Mouse (Mus musculus) left cerebral cortex, postnatal 25 days (tissue): Measurements from ENCODE around the gene Ccr1l1. TPM values are rescaled to one million over a fixed set of nuclear protein-coding genes. Genes with fewer than 3 reads are reported as not detected.

Experiments used
- DNase-seq, 2 experiments: peaks; one replicate each; pipeline ENCODE4 v3.0.0; 2022; ENCODE audit warnings: low spot score in 2 of 2, mixed read lengths in 1 of 2
- intact Hi-C: fragments of 180-260 bp; cut with DNase I; formaldehyde crosslinking; loops from one replicate; pipeline ENCODE4 v1.15.1; 2025
- total RNA-seq, 2 experiments: library from RNA; stranded (reverse); gene quantifications; 2 replicates each; pipeline ENCODE4 v1.2.3; 2021

Gene Ccr1l1
- total RNA-seq, 2 experiments from 2014 or later = not detected

DNA sequence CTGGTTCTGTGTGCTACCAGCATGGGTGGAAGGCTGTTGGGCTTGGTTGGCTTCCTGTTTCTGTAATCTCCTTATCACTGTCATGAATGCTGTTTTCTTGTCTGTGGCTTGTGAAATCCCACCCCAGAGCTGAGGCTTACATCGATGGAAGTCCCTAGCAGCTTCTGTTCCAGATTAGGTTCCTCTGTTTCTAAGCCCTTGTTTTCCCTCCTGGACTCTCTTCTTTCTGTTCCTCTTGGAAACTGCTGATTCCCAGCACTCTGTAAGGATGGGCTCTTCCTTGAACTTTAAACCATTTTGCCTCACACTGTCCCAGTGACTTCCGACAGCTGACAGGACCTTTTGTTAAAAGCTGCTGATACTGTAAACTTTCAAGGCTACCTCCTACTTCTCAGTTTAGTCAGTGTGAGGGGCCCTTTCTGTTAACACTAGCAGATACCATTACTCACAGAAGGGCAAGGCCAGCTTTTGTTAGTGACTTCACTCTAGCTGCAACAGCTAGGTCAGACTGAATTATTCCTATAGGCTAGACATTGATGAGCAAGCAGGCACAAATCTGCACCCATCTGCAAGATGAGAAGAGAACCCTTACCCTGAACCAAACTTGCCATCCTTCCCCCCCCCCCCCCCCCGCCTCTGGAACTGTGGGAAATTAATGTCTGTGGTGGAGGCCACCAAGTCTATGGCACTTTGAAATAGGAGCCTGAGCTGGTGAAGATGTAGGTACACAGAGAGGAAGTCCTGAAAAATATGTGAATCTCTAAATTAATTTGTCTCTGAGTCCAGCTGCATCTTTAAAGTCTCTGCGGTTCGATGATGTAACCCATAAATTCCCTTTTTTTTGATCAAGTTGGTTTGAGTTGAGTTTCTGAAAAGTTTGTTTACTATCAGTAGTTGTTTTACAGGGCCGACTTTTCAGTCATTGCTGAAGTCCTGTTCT lies 46.2 kb downstream of the Ccr1l1 start:
- intact Hi-C loops = no loop called here
- no peak for DNase-seq

GRCm38 (mm10) chr9:123930926-123931325 lies 47.3 kb downstream of the Ccr1l1 start:
- intact Hi-C loops = no loop called here
- DNase-seq = no peak

GRCm38 (mm10) chr9:123930476-123930875 lies 47.7 kb downstream of the Ccr1l1 start:
- no peak for DNase-seq

DNA sequence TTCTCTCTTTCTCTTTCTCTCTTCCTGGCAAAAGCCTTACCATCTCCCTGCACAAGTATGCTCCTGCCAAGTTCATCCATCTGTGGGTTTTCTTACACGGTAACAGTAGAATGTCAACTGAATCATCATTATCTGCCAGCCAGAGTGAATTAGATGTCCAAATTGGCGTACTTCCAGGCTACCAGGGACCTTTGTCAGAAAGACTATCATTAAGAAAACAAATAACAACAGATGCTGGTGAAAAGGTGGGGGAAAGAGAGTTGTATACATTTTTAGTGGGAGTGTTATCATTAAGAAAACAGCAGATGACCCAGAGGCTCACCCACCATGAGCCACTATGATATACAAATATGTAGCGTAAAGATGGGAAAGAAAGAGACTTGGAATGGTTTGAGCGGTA lies 48.3 kb downstream of the Ccr1l1 start:
- no peak for DNase-seq
- intact Hi-C loops = no loop called here

More at GRCm38 (mm10) chr9:123930476-123930875, 47.7 kb downstream of the Ccr1l1 start:
- intact Hi-C loops = no loop called here

DNA sequence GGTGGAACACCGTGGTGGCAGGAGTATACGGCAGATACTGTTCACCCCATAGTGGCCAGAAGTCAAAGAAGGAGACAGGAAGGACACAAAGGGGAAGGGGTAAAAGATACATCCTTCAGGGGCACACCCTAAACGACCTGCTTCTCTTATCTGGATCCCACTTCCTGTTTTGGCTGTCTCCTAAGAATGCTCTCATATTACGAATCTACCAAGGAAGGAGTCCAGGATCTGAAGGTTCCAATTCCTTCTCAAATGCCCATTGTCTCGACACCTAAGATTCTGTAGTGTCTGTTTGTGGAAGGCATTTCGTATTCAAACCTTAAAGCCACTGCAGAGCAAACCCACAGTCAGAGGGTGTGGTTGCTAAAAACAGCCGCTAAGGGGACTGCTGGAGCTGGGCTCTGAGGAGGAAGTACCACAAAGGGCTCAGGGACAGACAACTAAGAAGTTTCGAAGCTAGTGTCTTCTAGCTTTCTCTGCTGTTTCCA lies 49.4 kb downstream of the Ccr1l1 start:
- no peak for DNase-seq
- intact Hi-C loops = no loop called here

- no peak for DNase-seq
- intact Hi-C loops = no loop called here
Measured at GRCm38 (mm10) chr9:123928118-123928758, 50.0 kb downstream of the Ccr1l1 start.

DNA sequence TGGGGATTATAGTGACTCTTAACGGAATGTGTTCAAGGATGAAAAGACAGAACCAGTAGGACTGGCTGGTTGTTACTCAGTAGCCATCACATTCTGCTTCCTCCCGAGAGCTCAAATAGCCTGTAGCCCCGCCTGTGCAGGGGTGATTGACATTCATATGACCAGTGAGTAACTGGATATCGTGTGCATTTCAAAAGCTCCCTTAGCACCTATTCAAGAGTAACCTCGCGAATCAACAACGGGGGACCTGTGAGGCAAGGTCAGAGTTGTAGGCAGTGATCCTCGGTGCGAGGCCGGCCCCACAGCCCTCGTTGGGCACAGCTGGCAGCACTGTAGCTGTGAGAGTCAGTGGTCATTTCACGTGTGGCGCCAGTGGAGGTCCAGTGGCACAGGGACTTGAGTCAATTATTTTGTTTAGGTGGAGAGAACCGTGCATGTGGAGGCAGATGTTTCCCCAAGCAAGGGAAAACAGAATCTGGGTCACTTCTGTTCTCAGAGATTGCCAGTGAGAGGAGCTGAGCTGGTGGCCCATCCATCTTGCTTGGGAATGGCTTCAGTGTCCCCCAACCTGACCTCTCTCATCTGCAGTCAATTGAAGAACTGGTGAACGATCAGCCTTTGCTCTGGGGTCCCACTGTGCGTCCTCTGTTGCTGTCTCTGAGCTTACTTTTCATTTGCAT lies 50.8 kb downstream of the Ccr1l1 start:
- intact Hi-C loops = no loop called here
- no peak for DNase-seq

Other genes starting within 250 kb of the Ccr1l1 start
- gene Cxcr6, start 171.9 kb downstream of the Ccr1l1 start, total RNA-seq = not detected
- gene Fyco1, start 126.5 kb downstream of the Ccr1l1 start, total RNA-seq = 10 to 100 TPM; 22.0 to 26.8 TPM
- gene Xcr1, start 116.4 kb downstream of the Ccr1l1 start, total RNA-seq = not detected
- 1 to 10 TPM in 1 of 2 experiments, under 1 TPM in 1; 0.57 to 1.1 TPM for gene Ccr1, start 9.7 kb downstream of the Ccr1l1 start, total RNA-seq
- not detected for gene Ccr3, start 43.6 kb upstream of the Ccr1l1 start, total RNA-seq
- under 1 TPM; 0.14 to 0.21 TPM for gene Ccr2, start 123.5 kb upstream of the Ccr1l1 start, total RNA-seq
- 1 to 10 TPM; 7.5 to 9.1 TPM for gene Ccr5, start 143.1 kb upstream of the Ccr1l1 start, total RNA-seq